Mouse (Mus musculus): ENCODE data around the gene Ankrd27. TPM values are rescaled to one million over a fixed set of nuclear protein-coding genes. Genes with fewer than 3 reads are reported as not detected.

Gene Ankrd27
- polyA plus RNA-seq, 1 experiment from 2014 or later, result 41.6 TPM

DNA sequence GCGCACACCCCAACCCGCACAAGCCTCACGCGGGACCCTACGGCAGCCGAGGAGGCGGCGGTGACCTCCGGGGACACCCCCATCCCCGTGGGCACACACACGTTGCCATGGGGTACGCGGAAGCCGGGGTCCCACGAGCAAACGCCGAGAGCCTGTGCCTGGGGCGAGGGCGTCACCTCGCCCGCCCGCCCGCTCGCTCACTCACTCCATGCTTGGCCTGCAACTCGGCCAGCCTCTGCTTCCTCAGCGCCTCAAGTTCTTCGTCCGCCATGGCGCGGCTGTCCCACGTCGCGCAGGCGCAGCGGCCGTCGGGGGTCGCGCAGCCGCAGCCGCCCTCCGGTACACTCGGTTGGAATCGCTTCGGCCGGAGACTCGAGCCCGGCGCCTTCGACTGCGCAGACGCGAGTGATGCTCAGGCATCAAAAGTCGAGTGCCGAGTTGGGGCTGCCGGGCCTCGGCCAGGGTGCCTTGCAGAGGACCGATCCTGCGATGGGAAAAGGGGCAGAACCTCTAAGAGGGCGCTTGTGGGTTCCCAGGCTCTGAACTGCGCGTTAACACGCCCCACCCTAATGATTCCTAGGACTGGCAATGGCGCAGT, 61.2 kb downstream of the Ankrd27 start, which contains the start of gene Pdcd5:
Gene Pdcd5, minus strand, starts transcription at position 421 of the 598 bp plus-strand sequence.
- peak within 1 kb of the TSS; percentile 93 for H3K9ac ChIP-seq (replicated peaks)
- peak; percentile 87 for ATAC-seq (ENCODE audit: insufficient number of reproducible peaks, insufficient read depth, low FRiP score, low TSS enrichment, low read depth)
- peak within 1 kb of the TSS; percentile 80 for H3K27ac ChIP-seq
- no peaks in the 10 kb centered on the region for H3K27me3 ChIP-seq
- peak within 1 kb of the TSS; percentile 98 for H3K4me3 ChIP-seq (replicated peaks)
- peaks cover 36% of the 10 kb centered on the region for H3K36me3 ChIP-seq
- 1% methylated on average over 64 of the region's 64 CpGs for WGBS
- no peaks in the 10 kb centered on the region for H3K4me1 ChIP-seq (replicated peaks)
- H3K4me2 ChIP-seq, result peak within 1 kb of the TSS; percentile 63
- H3K9me3 ChIP-seq, result no peaks in the 10 kb centered on the region

DNA sequence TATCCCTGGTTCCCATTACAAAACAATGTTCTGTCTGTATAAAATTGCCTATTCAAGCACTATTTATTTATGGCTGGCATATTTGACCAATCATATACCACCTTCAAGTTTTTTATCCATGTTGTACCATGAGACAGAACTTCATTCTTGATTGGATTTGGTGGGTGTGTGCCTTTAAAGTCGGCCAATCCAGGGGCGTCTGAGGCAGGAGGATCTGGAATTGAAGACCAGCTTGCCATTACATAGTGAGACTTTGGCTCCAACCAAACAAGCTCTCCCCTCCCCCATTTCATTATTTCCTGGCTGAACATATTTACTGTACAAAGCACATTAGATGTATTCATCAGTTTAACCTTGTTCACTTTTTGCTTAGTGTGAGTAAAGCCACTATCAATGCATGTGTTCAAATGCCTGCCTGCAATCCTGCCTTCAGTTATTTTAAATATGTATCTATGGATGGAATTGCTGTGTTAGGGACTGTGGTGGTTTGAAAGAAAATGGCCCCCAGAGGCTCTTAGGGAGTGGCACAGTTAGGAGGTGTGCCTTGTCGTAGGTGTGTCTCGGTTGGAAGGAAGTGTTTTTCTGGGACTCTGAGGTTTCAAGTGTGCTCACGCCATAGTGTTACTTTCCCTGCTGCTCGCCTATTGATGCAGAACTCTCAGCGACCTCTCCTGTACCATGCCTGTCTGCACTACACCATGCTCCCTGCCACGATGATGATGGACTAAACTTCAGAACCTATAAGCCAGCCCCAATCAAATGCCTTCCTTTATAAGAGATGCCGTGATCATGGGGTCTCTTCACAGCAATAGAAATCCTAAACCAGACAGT, 62.4 kb downstream of the Ankrd27 start:
- H3K36me3 ChIP-seq, result peaks cover 23% of the 10 kb centered on the region
- H3K4me3 ChIP-seq (replicated peaks), result no peak overlapping the region
- H3K4me2 ChIP-seq, result no peak overlapping the region
- H3K9me3 ChIP-seq, result no peaks in the 10 kb centered on the region
- H3K9ac ChIP-seq (replicated peaks), result no peak overlapping the region
- H3K4me1 ChIP-seq (replicated peaks), result no peaks in the 10 kb centered on the region
- ATAC-seq (ENCODE audit: insufficient number of reproducible peaks, insufficient read depth, low FRiP score, low TSS enrichment, low read depth), result no peak
- no peaks in the 10 kb centered on the region for H3K27me3 ChIP-seq
- no peak overlapping the region for H3K27ac ChIP-seq
- 78% methylated on average over 9 of the region's 9 CpGs for WGBS

DNA sequence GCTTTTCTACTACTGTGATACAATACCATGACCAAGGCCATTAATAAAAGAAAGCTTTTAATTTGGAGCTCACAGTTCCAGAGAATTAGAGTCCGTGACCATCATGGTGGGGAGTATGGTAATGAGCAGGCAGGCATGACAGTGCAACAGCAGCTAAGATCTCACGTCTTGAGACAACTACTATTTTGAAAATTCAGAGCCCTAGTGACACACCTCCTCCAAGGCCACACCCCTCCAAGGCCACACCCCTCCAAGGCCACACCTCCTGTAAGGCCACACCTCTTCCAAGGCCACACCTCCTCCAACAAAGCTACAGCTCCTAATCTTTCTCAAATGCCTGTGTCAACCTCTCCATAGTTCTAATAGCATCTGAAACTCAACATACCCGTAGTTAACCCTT, 63.0 kb downstream of the Ankrd27 start:
- Histone ChIP-seq H3K27ac (no peak overlapping the region), H3K9me3 (no peaks in the 10 kb centered on the region), H3K36me3 (peaks cover 17% of the 10 kb centered on the region), H3K4me2 (no peak overlapping the region), H3K4me3 (replicated peaks) (no peak overlapping the region), H3K27me3 (no peaks in the 10 kb centered on the region), H3K4me1 (replicated peaks) (no peaks in the 10 kb centered on the region), H3K9ac (replicated peaks) (no peak overlapping the region)
- WGBS, result 68% methylated on average over 3 of the region's 3 CpGs
- ATAC-seq (ENCODE audit: insufficient number of reproducible peaks, insufficient read depth, low FRiP score, low TSS enrichment, low read depth), result no peak

DNA sequence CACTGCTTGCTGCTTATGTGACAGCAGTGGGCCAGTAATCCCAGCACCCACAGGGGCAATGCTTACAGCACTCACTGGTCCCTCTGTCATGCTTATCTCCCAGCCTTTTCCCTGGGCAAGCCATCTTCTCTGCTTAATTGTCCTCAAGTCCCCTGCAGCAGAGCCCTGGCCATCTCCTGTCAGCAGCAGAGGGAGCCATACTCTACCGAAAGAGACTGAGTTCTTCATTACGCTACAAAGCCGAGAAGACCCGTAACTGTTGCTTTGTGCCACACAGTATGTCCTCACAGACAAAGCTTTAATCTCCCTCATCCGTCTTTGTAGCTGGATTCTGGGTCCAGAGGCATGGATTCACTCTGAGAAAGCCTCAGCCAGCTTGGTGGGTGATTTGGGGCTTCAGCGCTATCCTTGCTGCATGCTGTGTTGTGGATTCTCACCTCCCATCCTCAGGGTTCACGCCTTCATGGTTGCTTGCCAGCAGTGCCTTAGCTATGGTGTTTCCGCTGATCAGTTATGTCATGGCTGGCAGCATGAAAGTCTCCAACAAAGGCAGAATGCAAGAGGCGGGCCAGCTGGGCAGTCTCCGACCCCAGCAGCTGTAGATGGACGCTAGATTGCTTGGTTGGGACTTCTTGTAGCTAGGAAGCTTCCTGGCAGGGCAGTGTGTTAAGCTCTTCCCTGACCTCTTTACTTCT, 64.8 kb downstream of the Ankrd27 start:
- ATAC-seq (ENCODE audit: insufficient number of reproducible peaks, insufficient read depth, low FRiP score, low TSS enrichment, low read depth), result no peak
- H3K4me3 ChIP-seq (replicated peaks), result no peak overlapping the region
- H3K4me1 ChIP-seq (replicated peaks), result no peaks in the 10 kb centered on the region
- no peak overlapping the region for H3K4me2 ChIP-seq
- H3K36me3 ChIP-seq, result no peaks in the 10 kb centered on the region
- H3K9ac ChIP-seq (replicated peaks), result no peak overlapping the region
- 81% methylated on average over 11 of the region's 11 CpGs for WGBS
- H3K27ac ChIP-seq, result no peak overlapping the region
- H3K27me3 ChIP-seq, result no peaks in the 10 kb centered on the region
- H3K9me3 ChIP-seq, result no peaks in the 10 kb centered on the region

DNA sequence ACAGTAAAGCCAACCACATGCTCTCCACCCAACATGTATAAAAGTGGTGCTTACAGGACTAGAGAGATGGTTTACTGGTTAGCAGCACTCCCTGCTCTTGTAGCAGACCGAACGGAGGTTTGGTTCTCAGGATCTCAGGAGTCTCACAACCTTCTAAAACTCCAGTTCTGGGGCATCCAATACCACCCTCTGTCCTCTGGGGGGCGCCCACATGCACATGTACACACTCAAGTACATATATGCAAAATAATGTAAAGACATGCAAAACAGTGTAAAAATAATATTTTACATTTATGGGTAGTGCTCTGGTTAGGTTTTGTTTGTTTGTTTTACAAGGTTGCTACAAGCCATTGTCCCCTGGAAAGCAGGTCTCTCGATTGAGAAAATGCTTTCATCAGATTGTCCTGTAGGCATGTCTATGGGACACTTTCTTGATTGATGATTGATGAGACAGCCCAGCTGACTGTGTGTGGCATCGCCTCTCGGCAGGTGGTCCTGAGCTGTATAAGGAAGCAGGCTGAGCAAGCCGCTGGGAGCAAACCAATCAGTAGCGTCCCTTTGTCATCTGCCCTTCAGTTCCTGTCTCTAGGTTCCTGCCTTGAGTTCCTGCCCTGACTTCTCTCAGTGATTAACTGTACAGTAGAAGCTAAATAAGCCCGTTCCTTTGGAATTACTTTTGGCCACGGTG, 65.7 kb downstream of the Ankrd27 start:
- ATAC-seq (ENCODE audit: insufficient number of reproducible peaks, insufficient read depth, low FRiP score, low TSS enrichment, low read depth), result no peak
- Histone ChIP-seq H3K9ac (replicated peaks) (no peak overlapping the region), H3K4me2 (no peak overlapping the region), H3K4me3 (replicated peaks) (no peak overlapping the region), H3K36me3 (no peaks in the 10 kb centered on the region), H3K27ac (no peak overlapping the region), H3K27me3 (no peaks in the 10 kb centered on the region), H3K9me3 (no peaks in the 10 kb centered on the region), H3K4me1 (replicated peaks) (no peaks in the 10 kb centered on the region)
- 85% methylated on average over 10 of the region's 10 CpGs for WGBS

DNA sequence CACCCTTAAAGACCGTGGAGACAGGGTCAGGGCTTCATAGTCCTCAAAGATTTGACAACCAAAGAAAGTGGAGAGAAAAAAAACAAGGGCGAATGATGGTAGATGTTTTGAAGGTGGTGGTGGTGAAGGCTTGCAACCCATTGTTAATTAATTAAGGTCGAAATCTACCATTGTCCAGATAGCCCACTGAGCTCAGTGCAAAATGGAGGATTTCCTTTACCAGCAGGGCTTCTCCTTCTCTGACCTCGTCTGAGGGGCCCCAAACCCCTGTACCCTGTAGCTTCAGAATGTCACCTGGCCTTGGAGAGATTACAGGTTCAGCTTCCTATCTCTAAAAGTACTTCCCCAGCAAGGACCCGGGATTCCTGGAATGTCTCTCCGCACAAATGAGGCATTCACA, 71.8 kb downstream of the Ankrd27 start:
- Histone ChIP-seq H3K27me3 (no peaks in the 10 kb centered on the region), H3K9ac (replicated peaks) (no peak overlapping the region), H3K36me3 (no peaks in the 10 kb centered on the region), H3K4me3 (replicated peaks) (no peak overlapping the region), H3K27ac (no peak overlapping the region), H3K9me3 (0 out of 2 replicates have a peak, but pooled peaks cover 4% of the 10 kb centered on the region), H3K4me2 (no peak overlapping the region), H3K4me1 (replicated peaks) (no peaks in the 10 kb centered on the region)
- 52% methylated on average over 6 of the region's 6 CpGs for WGBS
- ATAC-seq (ENCODE audit: insufficient number of reproducible peaks, insufficient read depth, low FRiP score, low TSS enrichment, low read depth), result no peak

DNA sequence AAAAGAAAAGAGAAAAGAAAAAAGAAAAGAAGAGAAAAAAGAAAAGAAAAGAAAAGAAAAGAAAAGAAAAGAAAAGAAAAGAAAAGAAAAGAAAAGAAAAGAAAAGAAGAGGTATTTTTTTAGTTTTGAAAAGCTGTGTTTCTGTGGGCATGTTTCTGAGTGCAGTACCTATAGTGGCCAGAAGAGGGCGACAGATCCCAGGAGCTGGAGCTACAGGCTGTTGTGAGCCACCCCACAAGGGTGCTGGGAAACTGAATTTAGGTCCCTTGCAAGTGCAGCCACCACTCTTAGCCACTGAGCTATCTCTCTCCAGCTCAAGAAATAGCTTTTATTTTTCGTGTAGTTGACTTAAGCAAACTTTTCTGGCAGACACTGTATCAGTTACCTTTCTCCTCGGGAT, 73.1 kb downstream of the Ankrd27 start:
- H3K4me1 ChIP-seq (replicated peaks), result 0 out of 2 replicates have a peak, but pooled peaks cover 3% of the 10 kb centered on the region
- H3K27ac ChIP-seq, result no peak overlapping the region
- WGBS, result 57% methylated on average over 3 of the region's 3 CpGs
- no peak for ATAC-seq (ENCODE audit: insufficient number of reproducible peaks, insufficient read depth, low FRiP score, low TSS enrichment, low read depth)
- H3K4me2 ChIP-seq, result no peak overlapping the region
- no peak overlapping the region for H3K4me3 ChIP-seq (replicated peaks)
- no peaks in the 10 kb centered on the region for H3K36me3 ChIP-seq
- 0 out of 2 replicates have a peak, but pooled peaks cover 4% of the 10 kb centered on the region for H3K9me3 ChIP-seq
- H3K9ac ChIP-seq (replicated peaks), result no peak overlapping the region
- H3K27me3 ChIP-seq, result no peaks in the 10 kb centered on the region

DNA sequence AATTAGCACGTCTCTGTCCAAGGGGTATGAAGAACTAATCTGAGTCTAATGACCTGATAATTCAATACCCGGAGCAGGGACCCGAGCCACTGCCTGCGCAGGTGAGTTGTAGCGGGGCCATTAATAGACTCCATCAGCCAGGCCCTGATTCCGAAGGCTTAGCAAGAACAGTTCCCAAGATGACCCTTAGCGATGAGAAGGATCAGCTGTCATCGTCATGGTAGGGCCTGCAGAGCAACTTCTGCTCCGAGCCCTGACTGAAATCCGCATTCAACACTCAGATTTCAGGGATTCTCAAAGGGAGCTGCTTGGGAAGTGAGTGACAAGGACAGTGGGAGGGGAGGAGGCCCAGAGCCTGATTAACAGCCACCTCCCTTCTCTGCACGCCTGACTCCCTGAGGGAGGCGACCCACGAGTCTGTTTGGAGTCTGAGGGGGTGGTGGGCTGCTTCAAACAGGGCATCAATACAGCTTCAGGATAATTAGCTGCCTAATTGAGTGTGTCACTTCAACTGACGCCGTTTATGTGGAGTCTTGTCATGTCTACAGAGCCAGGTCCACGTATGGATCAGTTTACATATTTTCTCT, 77.8 kb downstream of the Ankrd27 start:
- Histone ChIP-seq H3K4me2 (no peak overlapping the region), H3K27me3 (no peaks in the 10 kb centered on the region), H3K27ac (no peak overlapping the region), H3K9me3 (0 out of 2 replicates have a peak, but pooled peaks cover 4% of the 10 kb centered on the region), H3K4me1 (replicated peaks) (peaks cover 3% of the 10 kb centered on the region; the same call in 1 of the 2 replicates), H3K9ac (replicated peaks) (no peak overlapping the region), H3K36me3 (no peaks in the 10 kb centered on the region), H3K4me3 (replicated peaks) (no peak overlapping the region)
- 0 out of 2 replicates have a peak, but pooled peaks have one; percentile 31 for ATAC-seq (ENCODE audit: insufficient number of reproducible peaks, insufficient read depth, low FRiP score, low TSS enrichment, low read depth)
- WGBS, result 62% methylated on average over 16 of the region's 16 CpGs

DNA sequence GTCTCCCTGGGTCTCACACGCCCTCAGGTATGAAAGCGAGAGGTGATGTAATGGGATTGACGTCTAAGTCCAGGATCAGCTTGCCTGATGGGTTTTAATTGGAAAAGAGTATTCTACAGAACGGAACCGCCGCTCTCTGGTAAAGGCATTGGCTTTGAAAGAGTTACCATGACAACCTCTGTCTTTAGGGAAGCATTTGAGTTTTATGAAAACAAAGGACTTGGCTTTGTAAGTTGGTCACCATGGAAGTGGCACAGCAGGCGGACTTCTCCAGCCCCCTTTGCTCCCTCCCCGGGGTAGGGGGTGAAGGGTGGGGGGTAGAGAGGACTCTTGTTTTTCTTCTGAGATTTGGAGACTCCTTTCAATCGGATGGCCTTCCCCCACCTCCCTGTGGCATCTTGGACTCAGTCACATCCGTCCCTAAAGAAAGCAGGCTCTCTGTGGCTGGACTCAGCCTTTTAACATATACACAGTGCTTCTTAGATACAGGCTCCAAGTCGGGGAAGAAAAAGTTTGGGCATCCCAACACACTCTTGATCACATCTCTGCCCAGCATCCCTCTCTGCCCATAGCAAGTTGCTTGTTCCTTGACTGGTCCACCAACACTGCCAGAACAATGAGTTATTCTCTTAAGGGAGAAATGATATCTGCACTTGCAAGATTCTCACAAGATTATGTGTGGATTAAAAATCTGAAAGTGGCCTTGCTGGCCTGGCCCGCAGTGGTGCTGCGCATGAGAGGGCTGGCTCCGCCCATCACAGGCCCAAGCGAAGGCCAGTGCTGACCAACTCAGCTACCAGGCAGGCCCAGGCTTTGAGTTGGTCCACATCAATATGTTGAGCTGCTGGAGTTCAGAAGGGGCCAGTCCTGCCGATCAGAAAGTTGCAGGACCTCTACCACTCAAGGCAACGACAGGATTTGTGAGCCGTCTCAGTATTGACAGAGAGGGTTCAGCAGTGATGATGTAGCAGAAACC, 82.3 kb downstream of the Ankrd27 start:
- Histone ChIP-seq H3K4me3 (replicated peaks) (no peak overlapping the region), H3K9me3 (no peaks in the 10 kb centered on the region), H3K27ac (no peak overlapping the region), H3K4me2 (no peak overlapping the region), H3K4me1 (replicated peaks) (peaks cover 7% of the 10 kb centered on the region; the same call in 1 of the 2 replicates), H3K27me3 (no peaks in the 10 kb centered on the region), H3K9ac (replicated peaks) (no peak overlapping the region), H3K36me3 (no peaks in the 10 kb centered on the region)
- 63% methylated on average over 18 of the region's 18 CpGs for WGBS
- no peak for ATAC-seq (ENCODE audit: insufficient number of reproducible peaks, insufficient read depth, low FRiP score, low TSS enrichment, low read depth)

DNA sequence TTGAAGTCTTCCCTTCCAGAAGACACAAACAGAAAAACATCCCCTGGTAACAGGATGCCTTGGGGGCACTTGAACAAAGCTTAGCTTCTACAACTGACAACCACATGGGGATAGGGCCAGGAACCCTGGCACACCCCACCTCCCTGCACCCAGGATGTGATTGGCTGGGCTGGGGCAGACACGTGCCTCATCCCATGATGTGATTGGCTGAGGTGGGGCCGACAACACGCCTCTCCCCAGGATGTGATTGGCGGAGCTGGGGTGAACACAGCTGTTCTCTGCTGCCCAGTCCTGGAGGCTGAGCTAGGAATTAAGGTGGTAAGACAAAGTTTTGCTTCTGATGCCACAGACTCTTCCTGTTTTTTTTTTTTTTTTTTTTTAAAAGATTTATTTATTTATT, 92.9 kb downstream of the Ankrd27 start:
- Histone ChIP-seq H3K4me1 (replicated peaks) (no peaks in the 10 kb centered on the region), H3K27ac (no peak overlapping the region), H3K4me3 (replicated peaks) (no peak overlapping the region), H3K9me3 (0 out of 2 replicates have a peak, but pooled peaks cover 9% of the 10 kb centered on the region), H3K36me3 (no peaks in the 10 kb centered on the region), H3K4me2 (no peak overlapping the region), H3K27me3 (no peaks in the 10 kb centered on the region), H3K9ac (replicated peaks) (no peak overlapping the region)
- ATAC-seq (ENCODE audit: insufficient number of reproducible peaks, insufficient read depth, low FRiP score, low TSS enrichment, low read depth), result no peak
- 73% methylated on average over 4 of the region's 4 CpGs for WGBS

Data from limb, embryonic 12.5 days (tissue).